Mouse (Mus musculus) liver, adult 2 months (tissue): Measurements from ENCODE around the gene Olfr575. TPM values are rescaled to one million over a fixed set of nuclear protein-coding genes. Genes with fewer than 3 reads are reported as not detected.
A peak's percentile ranks its signal among the peaks of the same experiment; 100 is the strongest.

Experiments used
- DNase-seq: peaks from one replicate; pipeline ENCODE4 v3.0.0-alpha.2; 2011; ENCODE audit warnings: low read depth, low spot score; ENCODE audit errors: extremely low read depth
- H3K27ac ChIP-seq: fragments of 200-500 bp; replicated peaks from 2 replicates; pipeline ENCODE4 v1.5.1; 2012; ENCODE audit warnings: low read depth, mild to moderate bottlenecking, control low read depth, inconsistent platforms, low read length; ENCODE audit not compliant: insufficient read depth
- H3K27me3 ChIP-seq: fragments of 200-500 bp; 2 replicates; pipeline ENCODE4 v1.6.1; 2012; ENCODE audit warnings: mild to moderate bottlenecking, moderate library complexity, low read length, inconsistent platforms; ENCODE audit not compliant: control insufficient read depth, insufficient read depth
- H3K36me3 ChIP-seq: fragments of 200-500 bp; 2 replicates; pipeline ENCODE4 v1.6.1; 2012; ENCODE audit warnings: low read length, inconsistent platforms; ENCODE audit not compliant: control insufficient read depth, insufficient read depth
- H3K4me1 ChIP-seq: fragments of 200-500 bp; 2 replicates; pipeline ENCODE4 v1.6.1; 2011; ENCODE audit warnings: low read length; ENCODE audit not compliant: control insufficient read depth, insufficient read depth
- H3K4me3 ChIP-seq: fragments of 200-500 bp; 2 replicates; pipeline ENCODE4 v1.5.1; 2011; ENCODE audit warnings: low read depth, mild to moderate bottlenecking, control low read depth, low read length, moderate library complexity; ENCODE audit not compliant: insufficient read depth
- H3K79me2 ChIP-seq: fragments of 200-500 bp; 2 replicates; pipeline ENCODE4 v1.6.1; 2012; ENCODE audit warnings: inconsistent platforms, mild to moderate bottlenecking, low read length, moderate library complexity; ENCODE audit not compliant: control insufficient read depth, insufficient read depth
- H3K9ac ChIP-seq: fragments of 200-500 bp; 2 replicates; pipeline ENCODE4 v1.6.1; 2012; ENCODE audit warnings: low read depth, mild to moderate bottlenecking, control low read depth, inconsistent platforms, low read length
- CTCF ChIP-seq: fragments of 200-500 bp; IDR thresholded peaks from 2 replicates; pipeline ENCODE4 v1.5.1; 2011; ENCODE audit warnings: low read depth, low read length, control low read depth
- POLR2A ChIP-seq: fragments of 200-500 bp; IDR thresholded peaks from 2 replicates; pipeline ENCODE4 v1.6.1; 2011; ENCODE audit warnings: low read length, control low read depth; ENCODE audit not compliant: insufficient read depth; ENCODE audit errors: extremely low read depth
- WGBS: fragments of 180-500 bp; shearing (Covaris S2); methylation state at CpG from one replicate; pipeline ENCODE4 v1.1.7; 2018; 5-methylcytosine and 5-hydroxymethylcytosine counted together
- polyA plus RNA-seq: library from polyadenylated mRNA; depleted of rRNA; stranded (reverse); fragments of >200 nt; gene quantifications from 2 replicates; pipeline ENCODE4 v1.2.3, GENCODE M21; 2012; rRNA removed
- total RNA-seq: library from RNA; depleted of rRNA; stranded (reverse); fragments of >200 nt; gene quantifications from 2 replicates; pipeline ENCODE4 v1.2.3, GENCODE M21; 2014; rRNA removed

Olfr575 gene
- total and polyA plus RNA-seq, 2 experiments, result not detected

GRCm38 (mm10) chr7:102919632-102920031 is 38.9 kb downstream of the Olfr575 start:
- H3K27ac ChIP-seq, result no peak overlapping the region
- DNase-seq, result peak; percentile 60
- H3K36me3 ChIP-seq, result no peaks in the 10 kb centered on the region
- TF ChIP-seq CTCF (no peak), POLR2A (no peak)
- no peaks in the 10 kb centered on the region for H3K4me1 ChIP-seq
- no peak overlapping the region for H3K9ac ChIP-seq
- H3K79me2 ChIP-seq, result no peaks in the 10 kb centered on the region
- H3K4me3 ChIP-seq, result no peak overlapping the region
- no peaks in the 10 kb centered on the region for H3K27me3 ChIP-seq
- 0% methylated on average over 1 of the region's 1 CpGs for WGBS

- Histone ChIP-seq H3K27me3 (no peaks in the 10 kb centered on the region), H3K27ac (no peak within 1 kb of the TSS), H3K79me2 (no peaks in the 10 kb centered on the region), H3K4me3 (no peak within 1 kb of the TSS), H3K4me1 (no peaks in the 10 kb centered on the region), H3K9ac (no peak within 1 kb of the TSS), H3K36me3 (no peaks in the 10 kb centered on the region)
- DNase-seq, result no peak
- 50% methylated on average over 4 of the region's 4 CpGs for WGBS
- TF ChIP-seq POLR2A (no peak), CTCF (no peak)
Measured at GRCm38 (mm10) chr7:102917032-102917875, 41.3 kb downstream of the Olfr575 start, which contains the start of gene Olfr571. Gene Olfr571, minus strand, starts transcription at chr7:102917536.

- DNase-seq, result no peak
- no peak for TF ChIP-seq POLR2A
- no peak for TF ChIP-seq CTCF
- H3K36me3 ChIP-seq, result no peaks in the 10 kb centered on the region
- no peak overlapping the region for H3K9ac ChIP-seq
- no peak overlapping the region for H3K4me3 ChIP-seq
- H3K27me3 ChIP-seq, result no peaks in the 10 kb centered on the region
- WGBS, result 55% methylated on average over 5 of the region's 5 CpGs
- H3K27ac ChIP-seq, result no peak overlapping the region
- no peaks in the 10 kb centered on the region for H3K4me1 ChIP-seq
- no peaks in the 10 kb centered on the region for H3K79me2 ChIP-seq
Measured at GRCm38 (mm10) chr7:102916405-102916804, 42.2 kb downstream of the Olfr575 start.

DNA sequence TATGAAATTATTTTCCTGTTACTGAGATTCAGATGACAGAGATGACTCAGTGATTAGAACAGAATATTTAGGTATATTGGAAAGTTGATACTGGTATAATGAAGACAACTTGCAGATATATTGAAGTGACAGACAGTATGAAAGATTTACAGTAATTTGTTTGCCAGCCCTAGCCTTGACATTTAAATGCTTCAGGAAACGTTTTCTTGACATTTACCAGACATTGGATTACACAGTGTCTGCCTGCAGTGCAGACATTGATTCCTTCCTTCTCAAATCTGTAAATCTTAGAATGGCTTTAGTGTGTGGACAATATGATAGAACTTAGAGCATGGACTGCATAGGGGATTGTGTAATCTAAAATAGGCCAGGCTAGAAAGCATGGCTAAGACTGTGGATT is 43.3 kb downstream of the Olfr575 start:
- Histone ChIP-seq H3K4me3 (no peak overlapping the region), H3K4me1 (no peaks in the 10 kb centered on the region), H3K9ac (no peak overlapping the region), H3K36me3 (no peaks in the 10 kb centered on the region), H3K27me3 (no peaks in the 10 kb centered on the region), H3K27ac (no peak overlapping the region), H3K79me2 (no peaks in the 10 kb centered on the region)
- 25% methylated on average over 1 of the region's 1 CpGs for WGBS
- DNase-seq, result no peak
- TF ChIP-seq POLR2A, result no peak

Other genes starting within 250 kb of the Olfr575 start
- gene Olfr33, start 239.7 kb downstream of the Olfr575 start, total RNA-seq, result not detected in 2 replicates
- gene Olfr33, start 239.7 kb downstream of the Olfr575 start, polyA plus RNA-seq, result not detected in 2 replicates
- gene Olfr559, start 231.3 kb downstream of the Olfr575 start, total RNA-seq, result not detected in 2 replicates
- gene Olfr559, start 231.3 kb downstream of the Olfr575 start, polyA plus RNA-seq, result not detected in 2 replicates
- not detected in 2 replicates for gene Olfr560, start 199.4 kb downstream of the Olfr575 start, total RNA-seq
- gene Olfr560, start 199.4 kb downstream of the Olfr575 start, polyA plus RNA-seq, result not detected in 2 replicates
- 0.09 TPM in 1 of 2 replicates, not detected in the other for gene Olfr78, start 199.3 kb downstream of the Olfr575 start, total RNA-seq
- not detected in 2 replicates for gene Olfr78, start 199.3 kb downstream of the Olfr575 start, polyA plus RNA-seq
- not detected in 2 replicates for gene Olfr561, start 187.6 kb downstream of the Olfr575 start, total RNA-seq
- gene Olfr561, start 187.6 kb downstream of the Olfr575 start, polyA plus RNA-seq, result not detected in 2 replicates
- gene Olfr564, start 155.3 kb downstream of the Olfr575 start, total RNA-seq, result not detected in 2 replicates
- not detected in 2 replicates for gene Olfr564, start 155.3 kb downstream of the Olfr575 start, polyA plus RNA-seq
- gene Olfr566, start 100.0 kb downstream of the Olfr575 start, total RNA-seq, result not detected in 2 replicates
- gene Olfr566, start 100.0 kb downstream of the Olfr575 start, polyA plus RNA-seq, result not detected in 2 replicates
- not detected in 2 replicates for gene Olfr568, start 81.7 kb downstream of the Olfr575 start, total RNA-seq
- not detected in 2 replicates for gene Olfr568, start 81.7 kb downstream of the Olfr575 start, polyA plus RNA-seq
- not detected in 2 replicates for gene Olfr569, start 67.9 kb downstream of the Olfr575 start, total RNA-seq
- gene Olfr569, start 67.9 kb downstream of the Olfr575 start, polyA plus RNA-seq, result not detected in 2 replicates
- not detected in 2 replicates for gene Olfr570, start 64.2 kb downstream of the Olfr575 start, total RNA-seq
- not detected in 2 replicates for gene Olfr570, start 64.2 kb downstream of the Olfr575 start, polyA plus RNA-seq
- not detected in 2 replicates for gene Olfr571, start 41.2 kb downstream of the Olfr575 start, total RNA-seq
- gene Olfr571, start 41.2 kb downstream of the Olfr575 start, polyA plus RNA-seq, result not detected in 2 replicates
- not detected in 2 replicates for gene Olfr572, start 34.4 kb downstream of the Olfr575 start, total RNA-seq
- gene Olfr572, start 34.4 kb downstream of the Olfr575 start, polyA plus RNA-seq, result not detected in 2 replicates
- not detected in 2 replicates for gene Olfr573-ps1, start 16.2 kb downstream of the Olfr575 start, total RNA-seq
- not detected in 2 replicates for gene Olfr573-ps1, start 16.2 kb downstream of the Olfr575 start, polyA plus RNA-seq
- not detected in 2 replicates for gene Olfr574, start 10.3 kb downstream of the Olfr575 start, total RNA-seq
- not detected in 2 replicates for gene Olfr574, start 10.3 kb downstream of the Olfr575 start, polyA plus RNA-seq
- gene Olfr576, start 3.9 kb upstream of the Olfr575 start, total RNA-seq, result not detected in 2 replicates
- not detected in 2 replicates for gene Olfr576, start 3.9 kb upstream of the Olfr575 start, polyA plus RNA-seq
- not detected in 2 replicates for gene Olfr577, start 17.2 kb upstream of the Olfr575 start, total RNA-seq
- not detected in 2 replicates for gene Olfr577, start 17.2 kb upstream of the Olfr575 start, polyA plus RNA-seq
- gene Olfr578, start 30.5 kb upstream of the Olfr575 start, total RNA-seq, result not detected in 2 replicates
- not detected in 2 replicates for gene Olfr578, start 30.5 kb upstream of the Olfr575 start, polyA plus RNA-seq
- not detected in 2 replicates for gene Olfr582, start 79.2 kb upstream of the Olfr575 start, total RNA-seq
- not detected in 2 replicates for gene Olfr582, start 79.2 kb upstream of the Olfr575 start, polyA plus RNA-seq
- gene Olfr583, start 92.5 kb upstream of the Olfr575 start, total RNA-seq, result not detected in 2 replicates
- not detected in 2 replicates for gene Olfr583, start 92.5 kb upstream of the Olfr575 start, polyA plus RNA-seq
- not detected in 2 replicates for gene Olfr584, start 123.1 kb upstream of the Olfr575 start, total RNA-seq
- gene Olfr584, start 123.1 kb upstream of the Olfr575 start, polyA plus RNA-seq, result not detected in 2 replicates
- not detected in 2 replicates for gene Olfr585, start 138.9 kb upstream of the Olfr575 start, total RNA-seq
- not detected in 2 replicates for gene Olfr585, start 138.9 kb upstream of the Olfr575 start, polyA plus RNA-seq
- not detected in 2 replicates for gene Olfr586, start 166.9 kb upstream of the Olfr575 start, total RNA-seq
- gene Olfr586, start 166.9 kb upstream of the Olfr575 start, polyA plus RNA-seq, result not detected in 2 replicates
- not detected in 2 replicates for gene Olfr588-ps1, start 182.1 kb upstream of the Olfr575 start, total RNA-seq
- not detected in 2 replicates for gene Olfr588-ps1, start 182.1 kb upstream of the Olfr575 start, polyA plus RNA-seq
- gene Olfr589, start 197.6 kb upstream of the Olfr575 start, total RNA-seq, result not detected in 2 replicates
- gene Olfr589, start 197.6 kb upstream of the Olfr575 start, polyA plus RNA-seq, result not detected in 2 replicates
- not detected in 2 replicates for gene Olfr591, start 219.6 kb upstream of the Olfr575 start, total RNA-seq
- gene Olfr591, start 219.6 kb upstream of the Olfr575 start, polyA plus RNA-seq, result not detected in 2 replicates
- not detected in 2 replicates for gene Olfr592, start 226.0 kb upstream of the Olfr575 start, total RNA-seq
- not detected in 2 replicates for gene Olfr592, start 226.0 kb upstream of the Olfr575 start, polyA plus RNA-seq